Mouse (Mus musculus) layer of hippocampus, adult 9-11 months (tissue): ENCODE data around the gene Fpr-rs3.

Experiments used
- DNase-seq: peaks from one replicate; pipeline ENCODE4 v3.0.0; 2022

The Fpr-rs3 gene

DNA sequence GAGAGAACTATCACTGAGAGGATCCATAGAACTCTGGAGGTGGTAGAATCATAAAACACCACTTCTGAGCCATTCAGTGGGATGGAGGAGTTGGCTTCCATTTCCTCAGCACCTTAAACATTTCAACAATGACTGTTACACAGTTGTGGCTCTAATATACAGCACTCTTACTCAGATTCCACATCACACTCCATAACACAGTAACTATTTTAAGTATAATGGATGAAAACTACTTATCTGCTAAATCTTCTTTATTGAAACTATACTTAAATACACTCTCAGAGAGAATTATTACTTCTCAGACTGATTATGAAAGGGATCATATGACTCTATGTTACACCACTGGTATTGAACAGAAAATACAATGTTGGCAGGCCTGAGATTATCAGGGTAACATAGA lies at the start of gene Fpr-rs3:
TSS of gene Fpr-rs3 (minus strand) at position 101 of the 400 bp plus-strand sequence.
- DNase-seq, result no peak

DNA sequence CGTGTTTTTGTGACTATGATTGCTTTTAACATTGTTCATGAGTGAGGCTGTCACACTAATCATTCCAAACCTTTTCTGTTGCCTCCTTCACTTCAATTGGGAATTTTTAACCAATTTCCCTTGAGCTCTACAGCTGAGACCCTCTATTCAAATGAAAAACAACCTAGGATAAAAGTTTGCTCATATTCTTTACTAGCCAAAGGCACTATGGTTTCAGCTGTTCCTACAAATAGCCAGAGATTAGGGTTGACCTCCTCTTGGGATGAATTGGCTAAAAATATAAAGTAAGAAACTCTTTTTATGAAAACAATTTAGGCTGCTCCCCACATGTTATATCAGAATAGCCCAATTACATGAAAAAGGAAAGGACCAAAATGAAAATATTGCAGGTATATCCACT lies 28.4 kb downstream of the Fpr-rs3 start, which contains the start of gene Vmn2r110:
TSS of gene Vmn2r110 (minus strand) at position 101 of the 400 bp plus-strand sequence.
- no peak for DNase-seq
